Mouse (Mus musculus) cerebellum, adult 11 months (tissue): ENCODE results near the gene Foxp1.

Source experiments
- DNase-seq: peaks from one replicate; pipeline ENCODE4 v3.0.0; 2022

The Foxp1 gene

DNA sequence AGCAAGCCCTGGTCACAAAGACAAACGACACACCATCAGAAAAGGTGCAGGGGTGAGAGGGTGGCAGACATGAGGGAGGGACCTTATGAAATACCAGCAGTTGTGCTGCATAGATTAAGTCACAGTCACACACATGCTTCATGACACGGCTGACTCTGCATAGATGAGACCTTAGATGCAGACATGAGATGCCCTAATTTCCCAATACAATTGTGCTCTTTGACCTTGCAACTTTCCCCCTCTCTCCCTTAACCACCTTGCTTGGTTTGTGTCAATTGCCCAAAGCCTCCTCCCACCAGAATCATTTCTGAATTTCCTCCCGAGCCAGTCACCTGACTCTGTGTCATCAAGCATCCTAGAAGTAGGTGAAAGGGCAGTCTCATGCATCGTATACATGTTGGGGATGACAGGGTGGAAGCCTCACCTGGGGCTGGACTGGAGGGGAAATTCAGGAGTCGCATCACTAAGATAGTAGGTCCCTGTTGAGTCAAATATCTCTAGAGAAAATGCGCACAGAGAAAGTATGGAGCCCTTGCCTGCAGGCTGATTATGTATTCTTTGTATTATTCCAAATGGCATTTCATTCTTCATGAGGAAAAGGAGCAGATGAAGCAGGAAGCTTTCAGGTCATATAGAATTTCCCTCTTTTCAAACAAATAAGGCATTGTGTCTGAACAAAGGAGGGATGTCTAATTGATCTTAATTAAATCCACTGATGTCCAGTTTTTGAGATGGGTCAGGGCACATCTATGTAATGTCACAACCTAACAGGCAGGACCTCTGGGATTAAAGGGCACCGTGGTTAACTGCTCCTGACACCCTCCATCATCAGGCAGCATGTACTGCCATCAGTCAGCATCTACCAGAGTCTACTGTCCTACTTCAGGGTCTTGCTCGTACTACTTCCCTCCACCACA is 486.8 kb downstream of the Foxp1 start:
- DNase-seq, result no peak

DNA sequence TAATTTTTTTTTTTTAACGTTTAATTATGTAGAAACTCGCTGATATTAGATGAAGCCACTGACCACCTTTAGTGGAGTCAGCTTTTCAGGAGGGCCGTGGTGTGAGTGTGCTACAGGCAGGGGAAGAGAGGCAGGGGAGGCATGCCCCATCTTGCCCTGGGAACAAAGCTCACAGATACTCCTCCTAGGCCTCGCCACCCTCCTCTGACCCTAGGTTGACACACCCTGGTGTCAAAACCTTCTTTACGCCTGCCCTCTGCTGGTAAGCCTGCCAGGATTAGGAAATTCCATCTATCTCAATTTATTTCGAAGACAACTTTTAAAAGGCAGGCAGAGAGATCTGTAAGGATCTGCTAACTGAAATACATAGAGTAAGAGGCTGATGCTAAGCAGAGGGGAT is 489.5 kb downstream of the Foxp1 start:
- no peak for DNase-seq

DNA sequence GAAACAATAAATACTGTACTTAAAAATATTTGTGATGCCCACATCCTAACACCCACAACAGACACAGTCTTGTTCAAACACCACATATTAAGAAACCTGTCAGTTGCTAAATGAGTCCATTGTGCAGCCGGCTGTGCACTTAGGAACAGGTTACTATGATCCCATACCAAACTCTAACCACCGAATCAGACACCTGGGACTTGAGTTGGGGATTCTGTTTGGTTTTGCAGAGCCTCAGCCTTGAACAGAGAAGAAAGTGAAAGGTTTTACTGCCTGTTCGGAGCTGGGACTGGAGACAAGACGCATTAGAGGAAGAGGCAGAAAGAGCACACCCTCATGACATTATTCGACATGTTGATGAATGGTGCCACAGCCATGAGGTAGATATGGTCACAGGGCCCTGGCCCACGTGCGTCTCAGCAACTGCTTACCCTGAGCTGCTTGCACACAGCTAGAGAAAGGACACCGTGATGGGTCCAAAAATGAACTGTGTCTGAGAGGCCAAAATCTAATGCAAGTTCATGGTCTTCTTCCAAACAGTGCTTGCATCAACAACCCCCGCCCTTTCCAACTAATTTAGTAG is 491.1 kb downstream of the Foxp1 start:
- DNase-seq, result no peak

DNA sequence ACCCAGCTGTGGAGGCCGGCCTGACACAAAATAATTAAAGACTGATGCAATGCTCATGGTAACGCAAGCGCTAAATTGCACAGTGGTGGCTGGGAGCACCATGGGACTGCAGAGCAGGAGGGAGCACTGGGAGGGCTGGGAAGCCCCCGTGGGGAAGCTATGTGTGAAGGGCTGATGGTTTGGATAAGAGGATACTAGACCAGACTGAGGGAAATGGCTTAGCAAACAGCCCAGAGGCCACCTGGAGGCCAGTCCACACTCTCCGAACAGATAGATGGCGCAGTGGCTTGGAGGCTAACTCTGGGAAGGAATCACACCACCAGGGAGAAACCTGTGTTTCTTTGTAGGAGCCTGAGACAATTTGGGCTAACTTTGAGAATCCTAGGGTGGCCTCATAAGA is 492.3 kb downstream of the Foxp1 start:
- DNase-seq, result no peak

DNA sequence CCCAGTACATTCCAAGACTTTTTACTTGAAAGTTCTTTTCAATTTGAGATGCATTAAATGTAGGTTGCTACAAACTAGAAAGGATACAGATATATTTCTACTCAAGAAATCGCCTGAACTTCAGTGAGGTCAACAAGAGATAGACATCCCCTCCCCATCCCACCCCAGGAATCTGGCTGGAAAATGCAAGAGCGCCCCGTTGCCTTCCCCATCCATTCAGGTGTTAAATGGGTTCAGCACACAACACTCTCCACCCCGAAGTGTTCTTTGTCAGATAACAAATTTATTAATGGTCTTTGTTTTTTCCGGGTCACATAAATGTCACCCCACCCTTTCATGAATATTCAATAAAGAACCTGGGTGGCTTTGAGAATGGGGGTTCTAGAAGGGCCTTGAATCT is 493.1 kb downstream of the Foxp1 start:
- DNase-seq, result no peak

DNA sequence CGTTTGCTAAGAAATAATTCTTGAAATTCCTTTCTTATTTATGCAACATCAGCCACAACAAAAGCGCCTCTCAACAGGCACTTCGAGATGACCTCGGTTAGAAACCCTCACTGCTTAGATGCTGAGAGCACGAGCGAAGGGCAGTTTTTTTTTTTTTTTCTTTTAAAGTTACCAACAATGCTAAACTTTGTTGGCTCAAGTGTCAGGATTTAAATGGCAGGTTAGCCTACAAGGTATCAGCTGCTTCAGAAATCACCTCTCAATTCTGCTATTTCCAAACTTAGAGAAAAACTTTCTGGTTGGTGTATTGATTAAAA is 493.6 kb downstream of the Foxp1 start:
- no peak for DNase-seq

DNA sequence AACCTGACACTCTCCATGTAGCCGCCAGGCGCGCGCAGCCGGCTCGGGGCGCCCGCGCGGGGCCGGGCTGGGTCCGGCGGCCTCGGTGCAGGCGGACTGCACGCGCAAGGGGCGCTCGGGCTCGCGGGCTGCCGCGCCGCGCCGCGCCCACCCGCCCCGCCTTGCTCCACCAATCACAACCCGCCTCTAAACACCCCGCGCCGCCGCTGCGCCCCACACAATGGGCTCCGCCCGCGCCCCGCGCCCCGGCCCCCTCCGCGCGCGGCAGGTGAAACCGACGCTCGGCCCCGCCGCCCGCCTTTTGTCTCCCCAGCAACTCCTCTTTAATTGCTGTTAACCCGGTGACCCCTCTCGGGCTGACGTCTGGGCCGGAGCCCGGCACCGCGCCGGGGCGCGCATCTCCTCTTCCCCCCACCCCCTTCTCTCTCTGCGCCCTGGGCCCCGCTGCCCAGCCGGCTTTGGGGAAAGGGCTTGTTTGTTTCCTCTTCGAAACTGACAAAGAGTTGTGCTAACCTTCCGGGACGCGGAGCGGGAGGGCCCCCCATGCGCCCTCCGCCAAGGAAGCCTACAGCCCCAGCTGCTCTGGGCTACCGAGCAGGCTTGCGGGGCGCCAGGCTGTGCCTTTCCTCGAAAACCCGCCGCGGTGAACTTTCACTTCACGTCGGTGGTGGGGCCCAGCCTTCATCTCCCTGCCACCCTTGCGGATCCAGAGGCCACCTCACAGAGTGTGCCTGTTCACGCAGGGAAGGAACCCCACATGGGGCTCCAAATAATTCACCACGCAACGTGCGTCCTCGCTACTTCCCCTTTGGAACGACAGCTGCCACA is 494.1 kb downstream of the Foxp1 start:
- no peak for DNase-seq

DNA sequence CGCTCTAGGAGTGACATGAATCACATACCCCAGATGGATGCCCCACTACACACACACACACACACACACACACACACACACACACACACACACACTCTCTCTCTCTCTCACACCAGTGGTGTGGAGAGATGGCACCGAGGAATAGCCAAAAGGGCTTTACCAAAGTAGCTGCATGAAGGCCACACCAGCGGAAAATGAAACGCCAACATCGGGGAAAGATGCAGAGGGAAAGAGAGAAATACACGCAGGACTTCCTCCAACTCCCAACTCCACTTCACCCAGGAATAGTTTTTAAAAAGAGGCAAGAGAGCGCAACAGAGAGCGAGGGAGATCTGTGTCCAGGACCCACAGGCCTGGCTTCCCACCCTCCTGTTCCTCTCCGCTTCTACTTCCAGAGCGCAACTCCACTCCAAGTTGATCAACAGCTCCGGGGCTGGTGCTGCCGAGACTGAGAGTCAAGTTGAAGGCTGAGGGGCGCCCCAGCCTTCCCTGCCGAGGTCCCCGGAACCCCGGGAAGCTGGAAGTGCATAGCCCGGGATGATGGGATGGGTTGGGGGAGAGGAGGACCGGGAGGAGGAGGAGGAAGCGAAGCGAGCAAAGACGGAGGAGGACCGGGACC is 494.9 kb downstream of the Foxp1 start:
- DNase-seq, result no peak

DNA sequence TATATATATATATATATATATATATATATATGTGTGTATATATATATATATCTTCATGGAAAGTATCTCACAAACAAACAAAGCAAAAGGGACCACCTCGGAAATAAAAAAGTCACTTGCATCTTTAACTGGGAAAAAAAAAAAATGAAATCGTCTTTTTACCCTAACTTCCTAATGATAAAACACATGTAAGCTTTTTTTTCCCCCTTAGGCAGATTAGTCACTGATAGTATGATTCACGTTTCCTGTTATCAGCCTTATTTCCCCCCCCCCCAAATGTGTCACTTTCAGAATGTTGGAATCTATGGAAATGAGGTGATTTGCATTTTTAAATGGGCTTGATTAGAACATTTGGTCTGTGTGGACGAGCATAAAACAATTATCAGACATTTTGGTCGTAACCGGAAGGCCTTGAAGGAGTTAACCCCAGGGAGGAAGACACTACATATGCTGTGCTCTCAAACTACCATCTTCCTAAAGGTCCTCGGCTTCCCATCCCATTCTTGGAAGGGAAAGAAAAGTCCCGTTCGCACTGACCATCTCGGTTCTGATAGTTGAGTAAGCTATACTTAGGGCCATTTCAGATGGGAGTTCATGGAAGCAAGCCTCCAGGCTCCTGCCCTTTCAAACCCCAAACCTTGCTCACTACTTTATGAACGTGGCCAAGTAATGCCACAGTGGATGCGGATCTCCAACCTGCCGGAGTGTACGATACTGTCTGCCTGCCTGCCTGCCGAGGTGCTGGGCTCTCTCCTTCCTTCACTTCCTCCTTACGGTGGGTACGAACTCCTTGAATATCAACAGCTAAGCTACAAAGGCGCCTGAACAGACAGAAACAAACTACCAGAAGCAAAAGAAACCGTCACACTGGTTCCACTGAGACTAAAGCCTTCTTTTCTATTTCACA is 495.6 kb downstream of the Foxp1 start:
- DNase-seq, result no peak

DNA sequence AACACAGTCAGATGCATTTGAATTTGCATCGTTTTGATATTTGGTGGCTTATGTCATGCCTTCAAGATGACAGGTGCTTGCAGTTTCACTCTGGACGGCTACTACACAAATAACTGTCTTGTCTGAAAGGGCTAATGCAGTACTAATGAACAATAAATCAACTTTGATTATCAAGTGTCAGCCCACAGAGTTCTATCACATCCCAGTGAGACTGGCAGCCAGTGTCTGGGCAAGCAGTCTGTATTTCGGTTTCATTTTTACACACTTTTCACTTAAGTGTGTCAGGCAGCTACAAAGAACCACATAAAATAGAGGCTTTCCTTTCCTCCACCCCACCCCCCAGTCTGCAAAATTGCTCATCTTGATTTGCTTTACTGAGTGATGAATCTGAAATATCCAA is 496.5 kb downstream of the Foxp1 start:
- DNase-seq, result no peak

DNA sequence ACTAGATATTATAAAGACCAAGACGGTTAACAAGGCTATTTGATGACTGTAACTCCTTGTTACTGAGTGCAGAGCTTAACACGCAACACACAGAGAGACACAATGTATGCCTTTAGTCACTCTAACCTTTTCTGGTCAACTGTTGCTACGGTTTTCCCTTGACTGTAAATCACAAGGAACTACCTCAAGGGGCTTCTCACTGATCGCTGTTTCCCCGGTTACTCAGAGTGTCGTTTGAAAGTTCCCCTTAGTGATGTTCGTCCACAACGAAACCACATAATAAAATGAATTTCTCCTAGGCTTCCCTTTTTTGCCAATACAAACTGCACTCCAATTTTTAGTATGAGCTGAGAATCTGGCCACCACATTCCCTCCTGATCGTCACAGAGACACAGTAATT is 497.9 kb downstream of the Foxp1 start:
- DNase-seq, result no peak

DNA sequence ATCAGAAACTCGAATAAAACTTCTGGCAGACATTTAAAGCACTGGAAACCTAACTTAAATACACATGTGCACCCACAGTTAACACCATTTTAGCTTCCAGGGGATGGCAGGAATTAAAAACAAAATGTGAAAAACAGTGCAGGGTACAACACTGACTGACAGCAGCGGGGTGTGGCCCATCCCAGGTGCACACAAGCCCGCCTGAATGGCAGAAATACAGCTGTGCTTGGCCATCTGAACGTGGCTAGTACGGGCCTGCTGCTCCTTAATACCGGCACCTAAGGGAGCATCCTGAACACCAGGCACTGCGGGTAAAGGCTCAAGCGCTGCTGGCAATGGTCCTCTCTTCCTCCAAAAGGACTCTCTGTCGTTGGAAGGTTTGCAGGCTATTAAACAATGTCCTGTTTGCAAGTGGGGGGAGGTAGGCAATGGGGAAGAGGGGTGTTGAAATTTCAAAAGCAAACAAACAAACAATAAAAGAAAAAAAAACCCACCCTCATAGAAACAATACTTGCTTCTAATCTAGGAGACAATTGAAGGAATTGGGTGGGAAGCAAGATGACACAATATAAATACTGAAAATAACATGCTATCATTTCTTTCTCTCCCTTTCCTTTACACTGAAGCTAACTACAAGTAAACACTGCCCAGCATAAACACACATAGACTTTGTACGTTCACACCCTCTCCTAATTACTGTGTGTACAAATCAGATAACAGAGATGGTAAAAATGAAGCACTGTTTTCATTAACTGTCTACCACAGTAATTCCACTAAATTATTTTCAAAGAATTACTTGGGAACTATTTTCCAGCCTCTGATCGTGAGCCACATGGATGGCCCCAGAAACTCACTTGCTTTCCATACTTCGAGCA is 501.7 kb downstream of the Foxp1 start:
- DNase-seq, result no peak

DNA sequence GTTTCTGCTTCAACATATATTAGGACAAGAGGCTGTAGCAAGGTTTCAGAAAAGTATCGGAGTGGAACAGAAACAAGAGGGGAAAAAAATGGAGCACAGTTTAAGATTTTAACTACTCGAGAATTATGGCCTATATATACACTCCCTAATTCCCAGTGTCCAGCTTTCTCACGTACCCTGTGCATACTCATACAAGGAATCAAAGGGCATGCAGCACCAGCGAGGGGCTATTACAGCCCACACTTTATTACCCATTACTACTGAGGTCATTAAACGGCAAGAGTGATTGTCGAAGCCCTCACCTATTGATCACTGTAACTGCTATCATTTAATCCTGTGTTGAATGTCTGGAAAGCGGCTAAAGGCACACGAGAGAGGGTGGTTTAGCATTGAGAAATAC is 502.8 kb downstream of the Foxp1 start:
- no peak for DNase-seq

DNA sequence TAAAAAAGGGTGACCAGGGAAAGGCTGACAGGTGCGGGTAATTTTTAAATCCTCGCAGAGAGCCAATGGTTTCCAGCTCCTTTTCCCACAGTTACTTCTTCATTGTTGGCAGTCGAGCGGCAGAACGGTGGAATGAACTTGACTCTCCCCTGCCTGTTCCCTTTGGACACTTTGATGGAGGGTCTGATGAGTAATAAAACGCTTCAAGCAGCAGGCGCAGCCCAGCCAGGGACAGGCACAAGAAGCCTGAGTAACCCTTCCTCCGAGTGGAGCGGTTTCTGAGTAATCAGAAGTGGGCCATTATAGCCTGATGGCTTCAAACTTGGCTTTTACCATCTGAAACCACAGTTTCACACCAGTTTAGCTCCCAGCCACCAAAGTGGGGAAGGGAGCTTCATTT is 503.3 kb downstream of the Foxp1 start:
- no peak for DNase-seq

DNA sequence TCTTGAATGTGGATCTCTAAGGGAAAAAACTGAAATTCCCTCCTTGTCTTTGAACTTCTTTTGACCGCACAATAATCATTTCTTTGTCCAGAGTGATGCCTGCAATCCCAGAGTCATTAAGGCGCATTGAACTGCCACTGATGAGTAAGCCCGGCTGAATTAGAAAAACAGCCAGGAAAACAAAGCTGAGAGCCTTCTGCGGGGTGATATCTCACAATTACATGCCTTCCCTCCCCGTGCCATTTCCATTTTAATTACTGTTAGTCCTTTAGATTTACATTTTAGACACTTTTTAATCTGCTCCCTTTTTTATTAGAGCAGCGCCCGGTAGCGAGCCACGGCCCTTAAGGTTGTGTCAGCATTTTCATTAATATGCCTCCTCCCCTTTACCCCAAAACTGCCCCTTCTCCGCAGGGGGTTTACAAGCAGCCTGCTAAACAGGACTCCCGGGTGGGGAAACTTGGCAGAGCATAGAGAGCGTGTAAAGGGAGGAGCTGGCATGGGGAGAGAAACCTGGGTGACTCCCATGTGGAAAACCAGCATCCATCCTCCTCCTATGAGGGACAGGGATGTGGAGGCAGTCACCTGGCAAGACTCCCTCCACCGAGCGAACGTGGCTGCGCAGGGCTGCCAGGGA is 508.5 kb downstream of the Foxp1 start:
- DNase-seq, result no peak

DNA sequence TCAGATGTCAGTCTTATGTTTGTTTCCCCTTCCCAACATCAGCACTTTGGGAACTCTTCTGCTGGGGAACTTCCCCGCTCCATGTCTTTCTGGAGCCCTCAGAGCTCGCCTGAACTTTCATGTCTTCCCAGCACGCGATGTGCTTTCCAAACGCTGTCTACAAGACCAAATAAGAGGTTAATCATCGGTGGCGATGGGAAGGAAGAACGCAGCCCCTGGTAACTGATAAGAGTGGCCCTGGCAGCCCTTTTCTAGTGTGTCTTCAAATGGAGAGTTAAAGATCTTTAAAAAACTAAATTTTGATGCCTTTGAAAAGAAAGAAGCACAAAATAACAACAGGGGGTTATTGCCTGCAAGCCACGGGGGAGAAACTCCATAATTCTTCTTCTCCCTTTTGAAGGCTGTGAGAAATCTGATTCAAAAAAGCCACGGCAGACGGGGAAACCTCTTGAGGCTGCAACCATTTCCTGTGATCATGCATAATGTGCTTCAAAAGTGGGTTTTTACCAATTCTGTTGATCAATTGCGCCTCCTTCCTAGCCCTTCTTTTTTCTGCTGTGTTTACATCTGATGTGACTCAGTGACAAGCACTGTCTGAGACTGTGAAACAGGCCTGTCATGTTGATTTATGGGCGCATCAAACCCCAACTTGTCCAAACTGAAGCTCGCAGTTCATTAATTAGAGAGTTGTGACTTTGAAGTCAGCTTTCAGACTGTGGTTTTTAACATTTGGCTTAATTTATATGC is 509.2 kb downstream of the Foxp1 start:
- DNase-seq, result no peak

DNA sequence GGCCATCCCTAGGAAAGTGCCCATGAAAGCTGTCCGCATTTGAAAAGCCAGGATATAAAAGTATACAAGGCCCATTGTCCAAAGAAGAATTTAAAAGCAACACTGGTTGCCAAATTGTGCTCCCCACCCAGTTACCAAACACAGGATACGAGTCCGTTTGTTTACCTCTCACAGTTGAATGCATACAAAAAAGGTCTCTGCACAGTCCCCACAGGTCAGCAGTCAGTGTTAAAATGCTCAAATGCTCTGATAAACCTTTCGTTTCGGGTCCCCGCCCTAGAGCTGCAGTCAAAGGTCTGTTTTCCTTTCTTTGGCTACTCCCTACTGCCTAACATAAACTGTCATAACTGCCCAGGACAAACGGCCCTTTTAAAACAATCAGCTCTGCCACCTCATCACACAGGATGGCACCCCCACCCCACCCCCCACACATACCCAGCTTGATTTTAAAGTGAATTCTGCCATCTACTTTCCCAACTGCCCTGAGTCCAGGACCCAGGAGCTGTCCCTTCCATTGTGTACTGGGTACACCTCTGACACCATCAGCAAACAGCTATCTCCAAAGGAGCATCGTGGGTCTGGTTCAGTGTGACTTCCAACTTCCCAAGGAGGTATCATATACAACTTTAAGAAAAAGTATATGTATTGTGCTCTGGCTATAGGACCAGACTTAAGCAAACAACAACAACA is 510.5 kb downstream of the Foxp1 start:
- DNase-seq, result no peak

DNA sequence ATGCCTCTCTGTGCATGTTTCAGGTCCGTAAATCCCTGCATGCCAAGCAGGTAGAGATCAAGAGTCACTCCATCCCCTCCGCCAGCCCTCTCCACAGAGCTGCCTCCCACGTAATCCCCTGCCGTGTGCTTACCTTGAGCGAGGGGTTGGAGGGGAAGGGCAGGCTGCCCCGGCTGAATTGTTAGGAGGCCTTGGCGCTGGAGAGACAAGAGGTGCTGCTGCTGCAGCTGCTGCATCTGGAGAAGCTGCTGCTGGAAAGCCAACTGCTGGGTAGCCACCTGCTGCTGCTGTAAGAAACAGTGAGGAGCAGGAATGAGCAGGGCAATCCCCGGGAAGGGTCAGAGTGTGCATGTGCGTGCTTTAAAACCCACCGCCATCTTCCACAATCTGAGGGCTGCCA is 512.8 kb downstream of the Foxp1 start:
- DNase-seq, result no peak

DNA sequence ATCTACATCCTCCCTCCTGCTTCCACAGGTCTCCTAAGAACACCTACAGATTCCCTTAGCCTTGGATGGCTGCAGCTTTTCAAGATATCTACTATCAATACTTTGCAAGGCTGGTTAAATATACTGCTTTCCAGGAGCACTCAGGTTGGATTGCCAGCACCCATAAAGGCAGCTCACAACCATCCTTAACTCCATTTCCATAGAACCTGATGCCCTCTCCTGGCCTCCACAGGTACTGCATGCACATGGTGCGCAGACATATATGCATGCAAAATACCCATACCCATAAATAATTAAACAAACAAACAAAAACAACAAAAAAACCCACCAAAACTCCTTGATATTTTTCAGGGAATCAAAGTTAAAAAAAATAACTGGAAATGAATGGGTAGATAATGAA is 514.0 kb downstream of the Foxp1 start:
- DNase-seq, result no peak

DNA sequence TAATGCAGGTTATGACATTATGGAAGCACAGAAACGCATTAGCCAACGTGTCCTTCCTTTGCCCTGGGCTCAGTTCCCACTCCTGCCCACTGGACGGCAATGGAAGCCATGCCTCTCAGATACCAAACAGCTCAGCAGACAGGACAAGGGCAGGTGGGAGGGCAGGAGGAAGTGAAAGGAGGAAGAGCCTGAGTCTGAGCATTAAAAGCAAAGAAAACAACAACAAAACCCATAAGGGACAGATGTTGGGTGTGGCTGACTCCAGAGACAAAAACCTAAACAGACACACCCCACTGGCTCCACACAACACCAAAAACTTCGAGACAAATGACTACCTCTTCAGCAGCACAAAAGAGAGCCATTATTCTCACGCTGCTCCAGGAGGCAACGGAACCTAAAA is 515.0 kb downstream of the Foxp1 start:
- DNase-seq, result no peak
